Mouse (Mus musculus) layer of hippocampus, adult 18-20 months (tissue): ENCODE data around the gene Cpsf7. TPM values are rescaled to one million over a fixed set of nuclear protein-coding genes. Genes with fewer than 3 reads are reported as not detected.
"Not testable (repeated sequence)": the region's sequence is repeated elsewhere in the genome, so short reads cannot be mapped to it uniquely, and the experiment has no call there.

Experiments
- DNase-seq, 2 experiments: peaks; one replicate each; pipeline ENCODE4 v3.0.0; 2022; ENCODE audit warnings: low spot score in 2 of 2
- total RNA-seq, 2 experiments: library from RNA; stranded (reverse); gene quantifications; 2 replicates each; pipeline ENCODE4 v1.2.3; 2021

The Cpsf7 gene
- total RNA-seq, 2 experiments from 2014 or later = 68.6 to 74.5 TPM

GRCm38 (mm10) chr19:10557837-10558375 lies 32.8 kb downstream of the Cpsf7 start:
- DNase-seq = not testable (repeated sequence)

- no peak for DNase-seq
Observed at GRCm38 (mm10) chr19:10560108-10560507, 35.0 kb downstream of the Cpsf7 start.

GRCm38 (mm10) chr19:10561558-10562314 lies 36.7 kb downstream of the Cpsf7 start:
- no peak for DNase-seq

GRCm38 (mm10) chr19:10562351-10562750 lies 37.3 kb downstream of the Cpsf7 start:
- DNase-seq = no peak

- no peak for DNase-seq
Observed at GRCm38 (mm10) chr19:10564278-10564677, 39.2 kb downstream of the Cpsf7 start.

GRCm38 (mm10) chr19:10565217-10565616 lies 40.2 kb downstream of the Cpsf7 start:
- DNase-seq = no peak

- no peak for DNase-seq
Observed at GRCm38 (mm10) chr19:10569627-10570026, 44.6 kb downstream of the Cpsf7 start.

- DNase-seq = peak; percentile 92 to 96
Observed at GRCm38 (mm10) chr19:10576690-10577561, 51.9 kb downstream of the Cpsf7 start, which contains the start of the genes Cyb561a3 and Tmem138. Gene Cyb561a3, plus strand, starts transcription at chr19:10577172. Gene Tmem138, minus strand, starts transcription at chr19:10577362.

- DNase-seq = no peak
Observed at GRCm38 (mm10) chr19:10580102-10580501, 55.0 kb downstream of the Cpsf7 start.

GRCm38 (mm10) chr19:10580761-10581160 lies 55.7 kb downstream of the Cpsf7 start:
- DNase-seq = no peak

- no peak for DNase-seq
Observed at GRCm38 (mm10) chr19:10581984-10582383, 56.9 kb downstream of the Cpsf7 start.

- DNase-seq = peak in 1 of 2 experiments; percentile 33
Observed at GRCm38 (mm10) chr19:10583550-10584146, 58.6 kb downstream of the Cpsf7 start.

GRCm38 (mm10) chr19:10585112-10585511 lies 60.0 kb downstream of the Cpsf7 start:
- no peak for DNase-seq

- no peak for DNase-seq
Observed at GRCm38 (mm10) chr19:10587231-10587630, 62.2 kb downstream of the Cpsf7 start.

- no peak for DNase-seq
Observed at GRCm38 (mm10) chr19:10589127-10589857, 64.2 kb downstream of the Cpsf7 start.

- no peak for DNase-seq
Observed at GRCm38 (mm10) chr19:10590301-10590700, 65.2 kb downstream of the Cpsf7 start.

GRCm38 (mm10) chr19:10591659-10592377 lies 66.8 kb downstream of the Cpsf7 start:
- no peak for DNase-seq
